Mouse (Mus musculus) cortical plate, adult 2 months (tissue): Measurements from ENCODE around the gene Sox6. TPM values are rescaled to one million over a fixed set of nuclear protein-coding genes. Genes with fewer than 3 reads are reported as not detected.

Experiments
- H3K27ac ChIP-seq: fragments of 200-500 bp; 2 replicates; pipeline ENCODE4 v1.5.1; 2012; ENCODE audit warnings: low read length, control low read depth, inconsistent platforms; ENCODE audit not compliant: insufficient read depth
- H3K4me1 ChIP-seq: fragments of 200-500 bp; 2 replicates; pipeline ENCODE4 v1.6.1; 2011; ENCODE audit warnings: low read length; ENCODE audit not compliant: control insufficient read depth, insufficient read depth
- H3K4me3 ChIP-seq: fragments of 200-500 bp; 2 replicates; pipeline ENCODE4 v1.5.1; 2011; ENCODE audit warnings: mild to moderate bottlenecking, low read length, control low read depth; ENCODE audit not compliant: insufficient read depth
- CTCF ChIP-seq: fragments of 200-500 bp; IDR thresholded peaks from 2 replicates; pipeline ENCODE4 v1.5.1; 2011; ENCODE audit warnings: mild to moderate bottlenecking, control low read depth, low read length; ENCODE audit not compliant: insufficient read depth; ENCODE audit errors: extremely low read depth
- POLR2A ChIP-seq: fragments of 200-500 bp; IDR thresholded peaks from 2 replicates; pipeline ENCODE4 v1.6.1; 2011; ENCODE audit warnings: mild to moderate bottlenecking, low read length, control low read depth; ENCODE audit not compliant: insufficient read depth; ENCODE audit errors: extremely low read depth
- polyA plus RNA-seq: library from polyadenylated mRNA; depleted of rRNA; stranded (reverse); fragments of >200 nt; gene quantifications from 2 replicates; pipeline ENCODE4 v1.2.3, GENCODE M21; 2012; rRNA removed

The Sox6 gene
- polyA plus RNA-seq, 1 experiment: 9.8 TPM

- TF ChIP-seq POLR2A (no peak), CTCF (no peak)
Measured at GRCm38 (mm10) chr7:115426161-115426982, 612.2 kb downstream of the Sox6 start.

GRCm38 (mm10) chr7:115422828-115423227, 615.8 kb downstream of the Sox6 start:
- Histone ChIP-seq H3K4me3 (no peak overlapping the region), H3K4me1 (peaks cover 5% of the 10 kb centered on the region), H3K27ac (no peak overlapping the region)
- no peak for TF ChIP-seq POLR2A
- no peak for TF ChIP-seq CTCF

More at GRCm38 (mm10) chr7:115426161-115426982, 612.2 kb downstream of the Sox6 start:
- Histone ChIP-seq H3K4me3 (no peak overlapping the region), H3K27ac (no peak overlapping the region), H3K4me1 (peaks cover 5% of the 10 kb centered on the region)

DNA sequence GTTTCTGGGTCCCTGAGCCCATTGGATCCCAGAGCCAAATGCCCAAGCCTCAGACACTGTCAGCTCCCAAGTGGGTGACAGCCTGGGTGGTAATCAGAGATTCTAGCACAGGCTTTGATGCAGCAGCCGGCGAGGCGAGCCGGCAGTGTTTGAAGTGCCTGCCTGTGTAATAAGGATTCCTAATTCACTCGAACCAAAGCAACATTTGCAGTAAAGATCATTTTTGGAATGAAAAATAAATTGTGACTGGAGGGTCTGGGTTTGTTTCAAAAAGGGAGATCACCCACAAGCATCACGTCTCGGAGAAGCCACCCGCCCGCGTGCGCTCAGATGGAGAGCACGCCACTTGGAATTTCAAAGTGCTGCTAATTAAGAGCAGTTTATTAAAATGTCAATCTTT, 617.6 kb downstream of the Sox6 start:
- H3K27ac ChIP-seq: no peak overlapping the region
- no peaks in the 10 kb centered on the region for H3K4me1 ChIP-seq
- no peak overlapping the region for H3K4me3 ChIP-seq
- no peak for TF ChIP-seq CTCF
- TF ChIP-seq POLR2A: no peak

Other genes starting within 250 kb of the Sox6 start
- gene 1110004F10Rik, start 601 bp upstream of the Sox6 start, polyA plus RNA-seq: 122 and 126 TPM in 2 replicates
- gene Gm4353, start 45.8 kb upstream of the Sox6 start, polyA plus RNA-seq: 1.1 and 1.2 TPM in 2 replicates